Mouse (Mus musculus) right cerebral cortex, postnatal 4 days (tissue): Measurements from ENCODE around the gene Zfp770.

Experiments
- DNase-seq: peaks from one replicate; pipeline ENCODE4 v3.0.0-alpha.2; 2022

Zfp770 gene

DNA sequence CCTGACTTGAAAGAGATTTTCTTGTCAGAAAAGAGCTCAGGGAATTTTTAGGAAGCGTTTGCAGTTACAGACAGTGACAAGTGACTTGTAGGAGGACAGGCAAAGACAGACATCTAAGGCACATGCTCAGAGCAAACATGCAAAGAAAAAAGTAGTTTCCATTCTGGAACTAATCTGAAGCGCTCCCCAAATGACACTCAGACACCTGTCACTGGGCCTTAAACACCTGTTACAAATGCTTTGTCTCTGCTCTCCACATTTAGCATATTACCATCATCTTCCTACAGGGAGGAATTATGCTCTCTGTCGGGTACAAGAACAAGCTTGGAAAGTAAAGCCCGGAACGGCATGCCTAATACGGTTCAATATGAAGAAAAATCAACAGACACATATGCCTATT, 57.4 kb downstream of the Zfp770 start:
- no peak for DNase-seq
